Mouse (Mus musculus): ENCODE measurements at regions not wholly inside any gene's neighbourhood (a gene's known extent, or its start where the extent isn't known, plus 50 kb on each side); places are given as distances from the start of the nearest gene placed in this dataset.

DNA sequence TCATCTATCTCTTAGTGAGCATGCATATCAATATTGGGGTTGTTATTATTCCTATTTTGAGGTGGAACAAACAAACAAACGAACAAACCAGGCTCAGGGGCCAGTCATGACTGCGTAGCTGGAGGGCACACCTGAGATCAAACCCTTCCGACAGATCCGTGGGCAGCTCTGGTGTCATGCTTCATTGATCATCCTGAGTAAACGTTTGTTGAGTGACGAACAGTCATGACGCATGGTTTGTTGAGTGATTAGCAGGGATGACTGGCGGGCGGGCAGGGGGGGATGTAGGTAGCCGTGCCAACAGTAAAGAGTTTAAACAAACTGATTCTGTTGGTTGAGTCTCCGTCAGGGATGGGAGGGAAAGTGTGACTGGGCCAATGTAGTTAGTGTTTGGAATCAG is 55.8 kb downstream of the Camk2n1 start:
- intact Hi-C loops (cut with DNase I): loop anchor here (5.0 kb wide), 2 partner anchors 52 to 192 kb away; no protein-coding TSS in a partner anchor
- DNase-seq (ENCODE audit: extremely low spot score in 1 of 2, low spot score in 2 of 2): no peak

DNA sequence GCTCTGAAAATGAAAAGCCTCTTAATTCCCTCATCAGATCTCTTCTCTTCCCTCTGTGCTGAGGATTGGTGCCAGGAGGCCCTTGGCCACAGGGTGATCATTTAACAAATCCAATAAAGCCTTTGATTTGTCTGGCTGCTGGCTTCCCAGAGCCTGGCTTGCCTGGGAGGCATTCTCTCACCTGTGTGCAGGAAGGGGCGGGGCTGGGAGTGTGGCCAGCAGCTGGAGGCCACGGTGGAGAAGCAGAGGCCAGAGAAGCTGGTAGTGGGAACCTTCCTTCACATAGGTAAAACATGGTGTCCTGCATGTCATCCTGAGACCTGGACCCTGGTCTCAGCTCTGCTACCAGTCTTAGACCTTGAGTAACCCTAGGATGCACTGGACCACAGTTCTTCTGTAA is 59.8 kb downstream of the Camk2n1 start:
- intact Hi-C loops (cut with DNase I): no loop called here
- no peak for DNase-seq (ENCODE audit: extremely low spot score in 1 of 2, low spot score in 2 of 2)

All from left cerebral cortex, postnatal 10 days (tissue).